Comparison of ENCODE assay signal across 34 mouse cellular contexts in the genomic region with DNA sequence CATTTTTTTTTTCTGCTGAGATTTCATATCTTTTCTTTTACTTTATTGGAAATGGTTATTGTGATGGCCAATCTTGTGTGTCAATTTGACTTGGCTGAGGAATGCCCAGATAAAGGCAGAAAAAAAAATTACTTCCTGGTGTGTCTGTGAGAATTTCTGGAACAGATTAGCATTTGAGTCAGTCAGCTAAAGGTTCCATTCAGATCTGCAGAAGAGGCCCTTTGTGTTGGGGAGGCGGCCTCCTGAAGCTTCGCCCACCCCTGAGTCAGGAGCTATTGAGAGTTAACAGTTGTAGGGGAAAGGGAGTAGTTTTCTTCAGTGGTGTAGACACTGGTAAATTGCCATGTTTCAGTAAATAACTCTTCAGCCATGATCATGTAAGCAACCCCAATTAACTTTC. TPM values are rescaled to one million over a fixed set of nuclear protein-coding genes. Genes with fewer than 3 reads are reported as not detected.
DNase-seq lines count a peak whose midpoint lies in the region; ATAC-seq and TF ChIP-seq lines count a peak whose summit lies in the region.
"Had no signal": no experiment of that assay in that cellular context is flagged by ENCODE, and none has a peak within 500 bp of the region (broad histone marks: within the 10 kb centered on the region; RNA-seq: fewer than 3 reads in every experiment).

No protein-coding gene starts in this region.

- no peak for TF ChIP-seq POLR2A in ES-Bruce4 (IDR thresholded peaks at IDR 0.05; ENCODE audit: insufficient read depth, low read length)
- no peak for TF ChIP-seq POLR2A in MEL (IDR thresholded peaks at IDR 0.05; ENCODE audit: control insufficient read depth in 1 of 2, insufficient read depth in 1 of 2, low read depth in 1 of 2, low read length in 2 of 2, poor library complexity in 1 of 2)

- no peak for TF ChIP-seq CTCF in ES-Bruce4 (IDR thresholded peaks at IDR 0.05; ENCODE audit: low read depth, low read length)
- TF ChIP-seq CTCF in MEL (IDR thresholded peaks at IDR 0.05 in 2 of 3, conservative IDR thresholded peaks at IDR 0.05 in 1 of 3; ENCODE audit: control insufficient read depth in 1 of 3, insufficient read depth in 1 of 3, low read depth in 2 of 3, low read length in 3 of 3, poor library complexity in 1 of 3, severe bottlenecking in 1 of 3) = no peak
- no peak for TF ChIP-seq CTCF in hindbrain, postnatal 0 days (IDR thresholded peaks at IDR 0.05; ENCODE audit: low read depth)

- no peak for ATAC-seq in embryonic facial prominence, embryonic 11.5 days (replicated peaks; ENCODE audit: insufficient number of reproducible peaks, low FRiP score, low TSS enrichment, low read depth)
- ATAC-seq in stomach, embryonic 15.5 days (ENCODE audit: insufficient read depth, low FRiP score, low read depth) = peak; percentile 44
- no peak for ATAC-seq in hindbrain, postnatal 0 days
- ATAC-seq: activated CD4-positive, CD25-positive, alpha-beta regulatory T cell, adult 4 months; forebrain, embryonic 13.5 days; Patski had no signal

- H3K79me2 ChIP-seq in MEL (ENCODE audit: control insufficient read depth, insufficient read depth, low read length, poor library complexity) = no peaks in the 10 kb centered on the region

- H3K4me1 ChIP-seq in ES-Bruce4 (ENCODE audit: control insufficient read depth, insufficient read depth, low read length) (no peaks in the 10 kb centered on the region), MEL (ENCODE audit: control insufficient read depth in 1 of 2, insufficient read depth in 2 of 2, low read length in 2 of 2) (peaks cover 0 to 20% of the 10 kb centered on the region in 2 experiments; a peak in 2 of 4 replicates)
- peaks cover 3% of the 10 kb centered on the region; the same call in 1 of the 2 replicates for H3K4me1 ChIP-seq in embryonic facial prominence, embryonic 11.5 days (ENCODE audit: control insufficient read depth, insufficient read depth, low read length)
- H3K4me1 ChIP-seq in stomach, embryonic 15.5 days = peaks cover 4% of the 10 kb centered on the region; the same call in 1 of the 2 replicates
- no peaks in the 10 kb centered on the region for H3K4me1 ChIP-seq in hindbrain, postnatal 0 days (ENCODE audit: insufficient read depth, low read length)
- H3K4me1 ChIP-seq: forebrain, embryonic 13.5 days; hindbrain, embryonic 12.5 days; midbrain, embryonic 10.5 days had no signal

- H3K27ac ChIP-seq in ES-Bruce4 (ENCODE audit: insufficient read depth, low read length) (no peak overlapping the region), MEL (ENCODE audit: control insufficient read depth, low read depth, low read length) (no peak overlapping the region)
- no peak overlapping the region for H3K27ac ChIP-seq in embryonic facial prominence, embryonic 11.5 days (replicated peaks; ENCODE audit: low read depth, low read length)
- peak overlapping the region; percentile 37 for H3K27ac ChIP-seq in stomach, embryonic 15.5 days
- H3K27ac ChIP-seq in hindbrain, postnatal 0 days = no peak overlapping the region
- H3K27ac ChIP-seq: forebrain, embryonic 13.5 days; hindbrain, embryonic 12.5 days; kidney, postnatal 0 days; midbrain, embryonic 10.5 days had no signal

- TF ChIP-seq EP300 in ES-Bruce4 (IDR thresholded peaks at IDR 0.05; ENCODE audit: insufficient read depth, low read depth, low read length) (0 out of 2 replicates have a peak, but pooled peaks have one; percentile 16), MEL (IDR thresholded peaks at IDR 0.05; ENCODE audit: low read depth in 1 of 2, low read length in 2 of 2) (no peak)

- DNase-seq in MEL (ENCODE audit: low read depth, low spot score) = peak; percentile 18
- DNase-seq in embryonic facial prominence, embryonic 11.5 days (ENCODE audit: low spot score) = peak; percentile 57
- DNase-seq in lung, postnatal 4 days = no peak
- no peak for DNase-seq in hindbrain, postnatal 0 days (ENCODE audit: low spot score)
- no peak for DNase-seq in lung, postnatal 36 days
- DNase-seq: adrenal gland, adult 8-10 months; B cell, adult 2 months; cerebellum, adult 11-12 months; cerebellum, postnatal 10 days; gastrocnemius, postnatal 10 days; heart, postnatal 10 days; kidney, adult 2 months; left cerebral cortex, postnatal 4 days had no signal

- H3K9me3 ChIP-seq in ES-Bruce4 (replicated peaks; ENCODE audit: control insufficient read depth, insufficient read depth, low read length, poor library complexity, severe bottlenecking) = no peaks in the 10 kb centered on the region
- H3K9me3 ChIP-seq in MEL (replicated peaks; ENCODE audit: insufficient read depth, low read length) = no peaks in the 10 kb centered on the region
- H3K9me3 ChIP-seq in embryonic facial prominence, embryonic 11.5 days (replicated peaks; ENCODE audit: control insufficient read depth, low read length) = no peaks in the 10 kb centered on the region
- H3K9me3 ChIP-seq in stomach, embryonic 15.5 days = no peaks in the 10 kb centered on the region
- H3K9me3 ChIP-seq in hindbrain, postnatal 0 days (ENCODE audit: low read length) = no peaks in the 10 kb centered on the region
- H3K9me3 ChIP-seq: forebrain, embryonic 13.5 days; heart, embryonic 12.5 days; hindbrain, embryonic 12.5 days; midbrain, embryonic 10.5 days had no signal

- 38% methylated on average over 2 of the region's 2 CpGs for whole genome bisulfite sequencing in embryonic facial prominence, embryonic 11.5 days
- WGBS in stomach, embryonic 15.5 days = 88% methylated on average over 2 of the region's 2 CpGs
- WGBS in hindbrain, postnatal 0 days = 59% methylated on average over 2 of the region's 2 CpGs

- H3K36me3 ChIP-seq in ES-Bruce4 (ENCODE audit: control insufficient read depth, insufficient read depth, low read length, poor library complexity, severe bottlenecking) = no peaks in the 10 kb centered on the region
- peaks cover 0 to 2% of the 10 kb centered on the region in 2 experiments; a peak in 1 of 4 replicates for H3K36me3 ChIP-seq in MEL (ENCODE audit: control insufficient read depth in 1 of 2, insufficient read depth in 2 of 2, low read length in 2 of 2)
- no peaks in the 10 kb centered on the region for H3K36me3 ChIP-seq in embryonic facial prominence, embryonic 11.5 days (replicated peaks; ENCODE audit: control insufficient read depth, insufficient read depth, low read depth, low read length)
- H3K36me3 ChIP-seq in stomach, embryonic 15.5 days = no peaks in the 10 kb centered on the region
- H3K36me3 ChIP-seq in hindbrain, postnatal 0 days (ENCODE audit: insufficient read depth, low read length) = no peaks in the 10 kb centered on the region
- H3K36me3 ChIP-seq: heart, embryonic 12.5 days; hindbrain, embryonic 12.5 days; midbrain, embryonic 10.5 days had no signal

- no peak overlapping the region for H3K4me2 ChIP-seq in embryonic facial prominence, embryonic 11.5 days (ENCODE audit: low read depth, low read length)
- no peak overlapping the region for H3K4me2 ChIP-seq in stomach, embryonic 15.5 days
- no peak overlapping the region for H3K4me2 ChIP-seq in hindbrain, postnatal 0 days (ENCODE audit: low read depth, low read length)
- H3K4me2 ChIP-seq: forebrain, embryonic 13.5 days; heart, embryonic 12.5 days; hindbrain, embryonic 12.5 days had no signal

- no peaks in the 10 kb centered on the region for H3K27me3 ChIP-seq in ES-Bruce4 (ENCODE audit: control insufficient read depth, insufficient read depth, low read length, poor library complexity, severe bottlenecking)
- H3K27me3 ChIP-seq in MEL (ENCODE audit: control insufficient read depth in 1 of 2, insufficient read depth in 2 of 2, low read length in 2 of 2) = peaks cover 6 to 13% of the 10 kb centered on the region in 2 experiments
- no peaks in the 10 kb centered on the region for H3K27me3 ChIP-seq in embryonic facial prominence, embryonic 11.5 days (ENCODE audit: control insufficient read depth, insufficient read depth, low read length)
- H3K27me3 ChIP-seq in stomach, embryonic 15.5 days (replicated peaks) = no peaks in the 10 kb centered on the region
- no peaks in the 10 kb centered on the region for H3K27me3 ChIP-seq in hindbrain, postnatal 0 days (ENCODE audit: insufficient read depth, low read length)
- H3K27me3 ChIP-seq: forebrain, embryonic 13.5 days; heart, embryonic 12.5 days had no signal

- no peak overlapping the region for H3K4me3 ChIP-seq in ES-Bruce4 (ENCODE audit: low read depth, low read length)
- no peak overlapping the region for H3K4me3 ChIP-seq in MEL (ENCODE audit: control insufficient read depth in 1 of 2, insufficient read depth in 1 of 2, low read depth in 2 of 2, low read length in 2 of 2)
- H3K4me3 ChIP-seq in embryonic facial prominence, embryonic 11.5 days (ENCODE audit: low read depth, low read length) = no peak overlapping the region
- H3K4me3 ChIP-seq in stomach, embryonic 15.5 days (replicated peaks) = no peak overlapping the region
- H3K4me3 ChIP-seq in hindbrain, postnatal 0 days (ENCODE audit: low read length) = no peak overlapping the region
- H3K4me3 ChIP-seq: forebrain, embryonic 13.5 days; heart, embryonic 12.5 days; hindbrain, embryonic 12.5 days; midbrain, embryonic 10.5 days had no signal

- H3K9ac ChIP-seq in ES-Bruce4 (ENCODE audit: low read depth, poor library complexity, severe bottlenecking) = no peak overlapping the region
- no peak overlapping the region for H3K9ac ChIP-seq in MEL (ENCODE audit: control insufficient read depth, low read depth, low read length, poor library complexity, severe bottlenecking)
- H3K9ac ChIP-seq in embryonic facial prominence, embryonic 11.5 days (replicated peaks; ENCODE audit: low read length) = no peak overlapping the region
- no peak overlapping the region for H3K9ac ChIP-seq in stomach, embryonic 15.5 days
- no peak overlapping the region for H3K9ac ChIP-seq in hindbrain, postnatal 0 days (replicated peaks; ENCODE audit: low read length)
- H3K9ac ChIP-seq: forebrain, embryonic 13.5 days; heart, embryonic 12.5 days; hindbrain, embryonic 12.5 days had no signal

- TF ChIP-seq RAD21 in MEL (IDR thresholded peaks at IDR 0.05; ENCODE audit: low read depth, low read length) = no peak

RNA-seq across cellular contexts. Expression of gene 1700001C02Rik, which starts 29.4 kb away (rescaled TPM):
- polyA plus RNA-seq in ES-Bruce4 (2011; ENCODE audit: insufficient read depth, insufficient read length, low read depth, missing spikeins) (not detected in 2 replicates), MEL (2012; ENCODE audit: insufficient read depth in 1 of 2, insufficient read length in 2 of 2, low read depth in 1 of 2, low replicate concordance in 2 of 2, missing spikeins in 1 of 2) (not detected)
- not detected in 2 replicates for total RNA-seq in MEL (2012; rRNA removed)
- not detected in 2 replicates for polyA plus RNA-seq in embryonic facial prominence, embryonic 11.5 days (2014; fragmentation: Nextera tagmentation; extraction: Ambion mirVana)
- 0.27 TPM in 1 of 2 replicates, not detected in the other for polyA plus RNA-seq in stomach, embryonic 15.5 days (2015; fragmentation: Nextera tagmentation; extraction: Ambion mirVana)
- total RNA-seq in hindbrain, postnatal 0 days (2014; rRNA removed) = 0.72 TPM in 1 of 2 replicates, not detected in the other
- 3.4 and 4.0 TPM in 2 replicates for polyA plus RNA-seq in hindbrain, postnatal 0 days (2015; fragmentation: Nextera tagmentation; extraction: Ambion mirVana)
- total RNA-seq: adrenal gland, adult 8-10 months; CH12.LX; gastrocnemius, postnatal 10 days; granulocyte monocyte progenitor cell, adult 5-6 weeks; heart, postnatal 10 days; left cerebral cortex, postnatal 4 days; liver, adult 2 months; neutrophil, adult 5-6 weeks had no signal
- polyA plus RNA-seq: activated CD4-positive, CD25-positive, alpha-beta regulatory T cell, adult 4 months; frontal cortex, adult 2 months; heart, embryonic 12.5 days; kidney, adult 2 months; kidney, postnatal 0 days; large intestine, adult 2 months; liver, adult 2 months; liver, embryonic 16.5 days; midbrain, embryonic 10.5 days; Patski; small intestine, adult 2 months had no signal

RNA-seq across cellular contexts. Expression of gene Otof, which starts 33.6 kb away (rescaled TPM):
- polyA plus RNA-seq in ES-Bruce4 (2011; ENCODE audit: insufficient read depth, insufficient read length, low read depth, missing spikeins) = not detected in 2 replicates
- not detected in 2 replicates for total RNA-seq in MEL (2012; rRNA removed)
- polyA plus RNA-seq in MEL (2012; ENCODE audit: insufficient read depth in 1 of 2, insufficient read length in 2 of 2, low read depth in 1 of 2, low replicate concordance in 2 of 2, missing spikeins in 1 of 2) = under 1 TPM in 1 of 2 experiments, not detected in 1; 0.01 TPM
- polyA plus RNA-seq in embryonic facial prominence, embryonic 11.5 days (2014; fragmentation: Nextera tagmentation; extraction: Ambion mirVana) = 0.14 and 0.17 TPM in 2 replicates
- polyA plus RNA-seq in stomach, embryonic 15.5 days (2015; fragmentation: Nextera tagmentation; extraction: Ambion mirVana) = 0.37 and 0.40 TPM in 2 replicates
- 12.2 and 13.0 TPM in 2 replicates for total RNA-seq in hindbrain, postnatal 0 days (2014; rRNA removed)
- 5.5 and 7.1 TPM in 2 replicates for polyA plus RNA-seq in hindbrain, postnatal 0 days (2015; fragmentation: Nextera tagmentation; extraction: Ambion mirVana)
- total RNA-seq: granulocyte monocyte progenitor cell, adult 5-6 weeks; liver, adult 2 months; neutrophil, adult 5-6 weeks had no signal
- polyA plus RNA-seq: activated CD4-positive, CD25-positive, alpha-beta regulatory T cell, adult 4 months; liver, embryonic 16.5 days; Patski had no signal

RNA-seq across cellular contexts. Expression of gene Cib4, which starts 50.3 kb away (rescaled TPM):
- polyA plus RNA-seq in ES-Bruce4 (2011; ENCODE audit: insufficient read depth, insufficient read length, low read depth, missing spikeins) = not detected in 2 replicates
- total RNA-seq in MEL (2012; rRNA removed) = not detected in 2 replicates
- polyA plus RNA-seq in MEL (2012; ENCODE audit: insufficient read depth in 1 of 2, insufficient read length in 2 of 2, low read depth in 1 of 2, low replicate concordance in 2 of 2, missing spikeins in 1 of 2) = not detected
- not detected in 2 replicates for polyA plus RNA-seq in embryonic facial prominence, embryonic 11.5 days (2014; fragmentation: Nextera tagmentation; extraction: Ambion mirVana)
- polyA plus RNA-seq in stomach, embryonic 15.5 days (2015; fragmentation: Nextera tagmentation; extraction: Ambion mirVana) = not detected in 2 replicates
- total RNA-seq in hindbrain, postnatal 0 days (2014; rRNA removed) = not detected in 2 replicates
- not detected in 2 replicates for polyA plus RNA-seq in hindbrain, postnatal 0 days (2015; fragmentation: Nextera tagmentation; extraction: Ambion mirVana)
- total RNA-seq: CH12.LX; gastrocnemius, postnatal 10 days; granulocyte monocyte progenitor cell, adult 5-6 weeks; heart, postnatal 10 days; layer of hippocampus, postnatal 10 days; left cerebral cortex, adult 8-10 months; left cerebral cortex, postnatal 4 days; liver, adult 2 months; neutrophil, adult 5-6 weeks had no signal
- polyA plus RNA-seq: activated CD4-positive, CD25-positive, alpha-beta regulatory T cell, adult 4 months; cortical plate, adult 2 months; forebrain, embryonic 13.5 days; frontal cortex, adult 2 months; heart, embryonic 12.5 days; hindbrain, embryonic 12.5 days; kidney, adult 2 months; kidney, postnatal 0 days; large intestine, adult 2 months; liver, adult 2 months; liver, embryonic 16.5 days; lung, embryonic 16.5 days; midbrain, embryonic 10.5 days; Patski; small intestine, adult 2 months had no signal

Comparison
In these comparisons a context has a peak if more than half of its experiments do, and no peak if none do; other contexts are left out.
1. DNase-seq: peak in MEL (single experiment) and embryonic facial prominence, embryonic 11.5 days (single experiment); none in lung, postnatal 4 days (0 of 2), hindbrain, postnatal 0 days (single experiment) and lung, postnatal 36 days (single experiment).